In the genomic region with DNA sequence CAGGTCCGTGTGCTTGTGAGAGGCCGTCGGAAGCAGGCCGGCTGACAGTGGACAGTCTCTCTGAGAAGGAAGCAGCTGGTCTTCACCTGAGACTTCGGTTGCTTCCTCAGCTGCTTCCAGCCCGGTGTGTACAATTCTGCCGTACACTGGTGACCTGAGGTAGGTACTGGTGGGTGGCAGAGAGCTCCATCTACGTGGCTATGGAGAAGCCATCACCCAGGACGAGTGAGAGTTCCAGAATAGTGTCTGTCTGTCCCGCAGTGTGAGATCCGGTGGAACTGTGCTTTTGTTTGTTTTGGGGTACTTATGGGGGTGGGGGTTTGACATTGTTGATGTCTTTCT, we compare ENCODE assay signal across 10 mouse cellular contexts. TPM values are rescaled to one million over a fixed set of nuclear protein-coding genes. Genes with fewer than 3 reads are reported as not detected.
A peak's percentile ranks its signal among the peaks of the same experiment; 100 is the strongest.
DNase-seq lines count a peak whose midpoint lies in the region; ATAC-seq and TF ChIP-seq lines count a peak whose summit lies in the region.
"Had no signal": no experiment of that assay in that cellular context is flagged by ENCODE, and none has a peak within 500 bp of the region (broad histone marks: within the 10 kb centered on the region; RNA-seq: fewer than 3 reads in every experiment).

No protein-coding gene starts in this region.

- peaks cover 4% of the 10 kb centered on the region; the same call in 1 of the 2 replicates for H3K9me3 ChIP-seq in heart, embryonic 10.5 days
- H3K9me3 ChIP-seq in heart, embryonic 12.5 days (replicated peaks), result peaks cover 8% of the 10 kb centered on the region; the same call in 1 of the 2 replicates
- H3K9me3 ChIP-seq in lung, postnatal 0 days (ENCODE audit: low read length), result no peaks in the 10 kb centered on the region
- no peaks in the 10 kb centered on the region for H3K9me3 ChIP-seq in hindbrain, embryonic 14.5 days (ENCODE audit: control insufficient read depth, low read length)
- H3K9me3 ChIP-seq in neural tube, embryonic 15.5 days (replicated peaks), result 0 out of 2 replicates have a peak, but pooled peaks cover 4% of the 10 kb centered on the region
- H3K9me3 ChIP-seq: limb, embryonic 15.5 days had no signal

- H3K27ac ChIP-seq in heart, embryonic 10.5 days, result no peak overlapping the region
- H3K27ac ChIP-seq in heart, embryonic 12.5 days (ENCODE audit: poor library complexity, severe bottlenecking), result no peak overlapping the region
- no peak overlapping the region for H3K27ac ChIP-seq in lung, postnatal 0 days (ENCODE audit: low read length)
- H3K27ac ChIP-seq in hindbrain, embryonic 14.5 days, result no peak overlapping the region
- no peak overlapping the region for H3K27ac ChIP-seq in neural tube, embryonic 15.5 days (replicated peaks)
- H3K27ac ChIP-seq: heart, adult 2 months; limb, embryonic 15.5 days had no signal

- WGBS in heart, embryonic 10.5 days, result 49% methylated on average over 11 of the region's 11 CpGs
- 56% methylated on average over 11 of the region's 11 CpGs for WGBS in heart, embryonic 12.5 days
- 38% methylated on average over 11 of the region's 11 CpGs for WGBS in lung, postnatal 0 days
- WGBS in hindbrain, embryonic 14.5 days, result 57% methylated on average over 11 of the region's 11 CpGs
- WGBS in neural tube, embryonic 15.5 days, result 54% methylated on average over 11 of the region's 11 CpGs

- no peak for TF ChIP-seq CTCF in lung, postnatal 0 days (IDR thresholded peaks at IDR 0.05)

- peaks cover 4% of the 10 kb centered on the region; the same call in 1 of the 2 replicates for H3K4me1 ChIP-seq in heart, embryonic 10.5 days
- 0 out of 2 replicates have a peak, but pooled peaks cover under 1% of the 10 kb centered on the region for H3K4me1 ChIP-seq in heart, embryonic 12.5 days (replicated peaks)
- H3K4me1 ChIP-seq in lung, postnatal 0 days (ENCODE audit: insufficient read depth, low read depth, low read length), result no peaks in the 10 kb centered on the region
- no peaks in the 10 kb centered on the region for H3K4me1 ChIP-seq in hindbrain, embryonic 14.5 days (replicated peaks; ENCODE audit: control insufficient read depth, insufficient read depth, low read length)
- H3K4me1 ChIP-seq in neural tube, embryonic 15.5 days, result 0 out of 2 replicates have a peak, but pooled peaks cover 2% of the 10 kb centered on the region

- no peak overlapping the region for H3K9ac ChIP-seq in heart, embryonic 12.5 days
- no peak overlapping the region for H3K9ac ChIP-seq in lung, postnatal 0 days (replicated peaks; ENCODE audit: low read depth)
- H3K9ac ChIP-seq in hindbrain, embryonic 14.5 days, result no peak overlapping the region
- no peak overlapping the region for H3K9ac ChIP-seq in neural tube, embryonic 15.5 days (replicated peaks)
- H3K9ac ChIP-seq: limb, embryonic 15.5 days had no signal

- peak; percentile 73 for DNase-seq in heart, embryonic 10.5 days (ENCODE audit: low spot score)
- DNase-seq in lung, postnatal 0 days (ENCODE audit: low spot score), result no peak
- DNase-seq in lung, adult 18-20 months, result no peak
- no peak for DNase-seq in hindbrain, embryonic 14.5 days (ENCODE audit: low spot score)
- no peak for DNase-seq in T-cell, adult 2 months (ENCODE audit: low spot score)
- no peak for DNase-seq in frontal cortex, postnatal 10 days (ENCODE audit: low spot score in 2 of 2)

- no peaks in the 10 kb centered on the region for H3K36me3 ChIP-seq in heart, embryonic 10.5 days
- H3K36me3 ChIP-seq in heart, embryonic 12.5 days, result no peaks in the 10 kb centered on the region
- H3K36me3 ChIP-seq in lung, postnatal 0 days (ENCODE audit: insufficient read depth, low read length), result no peaks in the 10 kb centered on the region
- no peaks in the 10 kb centered on the region for H3K36me3 ChIP-seq in hindbrain, embryonic 14.5 days (replicated peaks; ENCODE audit: control insufficient read depth, insufficient read depth)
- no peaks in the 10 kb centered on the region for H3K36me3 ChIP-seq in neural tube, embryonic 15.5 days
- H3K36me3 ChIP-seq: limb, embryonic 15.5 days had no signal

- H3K4me3 ChIP-seq in heart, embryonic 10.5 days, result no peak overlapping the region
- no peak overlapping the region for H3K4me3 ChIP-seq in heart, embryonic 12.5 days
- H3K4me3 ChIP-seq in lung, postnatal 0 days (ENCODE audit: low read depth, low read length), result no peak overlapping the region
- no peak overlapping the region for H3K4me3 ChIP-seq in hindbrain, embryonic 14.5 days (replicated peaks; ENCODE audit: low read length)
- H3K4me3 ChIP-seq in neural tube, embryonic 15.5 days (replicated peaks), result no peak overlapping the region
- H3K4me3 ChIP-seq: heart, adult 2 months; limb, embryonic 15.5 days had no signal

- TF ChIP-seq EP300 in lung, postnatal 0 days (IDR thresholded peaks at IDR 0.05), result no peak

- H3K27me3 ChIP-seq in heart, embryonic 10.5 days (ENCODE audit: insufficient read depth, poor library complexity, severe bottlenecking), result no peaks in the 10 kb centered on the region
- no peaks in the 10 kb centered on the region for H3K27me3 ChIP-seq in heart, embryonic 12.5 days (replicated peaks)
- no peaks in the 10 kb centered on the region for H3K27me3 ChIP-seq in lung, postnatal 0 days (replicated peaks; ENCODE audit: insufficient read depth, low read length)
- no peaks in the 10 kb centered on the region for H3K27me3 ChIP-seq in hindbrain, embryonic 14.5 days (ENCODE audit: control insufficient read depth, insufficient read depth, low read length)
- H3K27me3 ChIP-seq in neural tube, embryonic 15.5 days (replicated peaks), result no peaks in the 10 kb centered on the region

- H3K4me2 ChIP-seq in heart, embryonic 12.5 days, result no peak overlapping the region
- no peak overlapping the region for H3K4me2 ChIP-seq in lung, postnatal 0 days (replicated peaks; ENCODE audit: low read depth, low read length)
- no peak overlapping the region for H3K4me2 ChIP-seq in hindbrain, embryonic 14.5 days (replicated peaks)
- 0 out of 2 replicates have a peak overlapping the region, but pooled peaks have one; percentile 19 for H3K4me2 ChIP-seq in neural tube, embryonic 15.5 days
- H3K4me2 ChIP-seq: limb, embryonic 15.5 days had no signal

- no peak; the same call in 1 of the 2 replicates for ATAC-seq in heart, embryonic 12.5 days (ENCODE audit: insufficient number of reproducible peaks, low FRiP score)
- peak; percentile 25 for ATAC-seq in lung, postnatal 0 days
- peak; percentile 74; the same call in 1 of the 2 replicates for ATAC-seq in hindbrain, embryonic 14.5 days (ENCODE audit: low FRiP score)
- peak; percentile 28 for ATAC-seq in neural tube, embryonic 15.5 days (ENCODE audit: low FRiP score)

RNA-seq across cellular contexts. Expression of gene Lgalsl, which starts 36.0 kb away (rescaled TPM):
- polyA plus RNA-seq in heart, embryonic 10.5 days (2016; fragmentation: Nextera tagmentation; extraction: Ambion mirVana), result 44.5 and 53.4 TPM in 2 replicates
- polyA plus RNA-seq in heart, embryonic 12.5 days (2016; fragmentation: Nextera tagmentation; extraction: Ambion mirVana), result 55.1 and 55.3 TPM in 2 replicates
- 39.6 and 40.1 TPM in 2 replicates for polyA plus RNA-seq in lung, postnatal 0 days (2015; fragmentation: Nextera tagmentation; extraction: Ambion mirVana)
- 62.6 and 88.1 TPM in 2 replicates for polyA plus RNA-seq in hindbrain, embryonic 14.5 days (2014; fragmentation: Nextera tagmentation; extraction: Ambion mirVana)
- polyA plus RNA-seq in neural tube, embryonic 15.5 days (2015; fragmentation: Nextera tagmentation; extraction: Ambion mirVana), result 63.9 and 70.5 TPM in 2 replicates

RNA-seq across cellular contexts. Expression of gene Aftph, which starts 53.5 kb away (rescaled TPM):
- polyA plus RNA-seq in heart, embryonic 10.5 days (2016; fragmentation: Nextera tagmentation; extraction: Ambion mirVana), result 13.9 and 14.2 TPM in 2 replicates
- 12.4 and 12.9 TPM in 2 replicates for polyA plus RNA-seq in heart, embryonic 12.5 days (2016; fragmentation: Nextera tagmentation; extraction: Ambion mirVana)
- 17.8 and 19.4 TPM in 2 replicates for polyA plus RNA-seq in lung, postnatal 0 days (2015; fragmentation: Nextera tagmentation; extraction: Ambion mirVana)
- polyA plus RNA-seq in hindbrain, embryonic 14.5 days (2014; fragmentation: Nextera tagmentation; extraction: Ambion mirVana), result 37.4 and 38.2 TPM in 2 replicates
- 33.2 and 33.8 TPM in 2 replicates for polyA plus RNA-seq in neural tube, embryonic 15.5 days (2015; fragmentation: Nextera tagmentation; extraction: Ambion mirVana)
